Mouse (Mus musculus): ENCODE measurements around the gene Map1b. TPM values are rescaled to one million over a fixed set of nuclear protein-coding genes. Genes with fewer than 3 reads are reported as not detected.
A peak's percentile ranks its signal among the peaks of the same experiment; 100 is the strongest.

Gene Map1b
- total and polyA plus RNA-seq, 2 experiments from 2014 or later, result 34.1 to 43.6 TPM

- Histone ChIP-seq H3K27ac (ENCODE audit: low read depth) (no peak overlapping the region), H3K4me1 (ENCODE audit: control insufficient read depth, insufficient read depth) (peaks cover 18% of the 10 kb centered on the region; the same call in 1 of the 2 replicates), H3K36me3 (replicated peaks; ENCODE audit: control insufficient read depth, insufficient read depth, low read length) (peaks cover 10% of the 10 kb centered on the region; the same call in 1 of the 2 replicates), H3K9ac (replicated peaks; ENCODE audit: low read depth, low read length) (no peak overlapping the region), H3K4me3 (ENCODE audit: low read depth, low read length) (no peak overlapping the region), H3K27me3 (ENCODE audit: control insufficient read depth, insufficient read depth, low read length) (no peaks in the 10 kb centered on the region), H3K9me3 (replicated peaks; ENCODE audit: control insufficient read depth, low read length) (no peaks in the 10 kb centered on the region), H3K4me2 (ENCODE audit: low read depth, low read length) (no peak overlapping the region)
- 80% methylated on average over 9 of the region's 9 CpGs for WGBS
- ATAC-seq (ENCODE audit: insufficient read depth, low read depth), result no peak
- TF ChIP-seq CTCF (IDR thresholded peaks at IDR 0.05; ENCODE audit: low read depth) (no peak), EP300 (IDR thresholded peaks at IDR 0.05; ENCODE audit: low read depth) (no peak)
- DNase-seq (ENCODE audit: low spot score), result no peak
These were observed 16.6 kb downstream of the Map1b start for GRCm38 (mm10) chr13:99499764-99500163.

- 82% methylated on average over 7 of the region's 7 CpGs for WGBS
- TF ChIP-seq CTCF (IDR thresholded peaks at IDR 0.05; ENCODE audit: low read depth) (peak; percentile 21; the same call in 1 of the 2 replicates), EP300 (IDR thresholded peaks at IDR 0.05; ENCODE audit: low read depth) (no peak)
- Histone ChIP-seq H3K4me3 (ENCODE audit: low read depth, low read length) (no peak overlapping the region), H3K4me2 (ENCODE audit: low read depth, low read length) (no peak overlapping the region), H3K27ac (ENCODE audit: low read depth) (no peak overlapping the region), H3K9ac (replicated peaks; ENCODE audit: low read depth, low read length) (no peak overlapping the region), H3K9me3 (replicated peaks; ENCODE audit: control insufficient read depth, low read length) (no peaks in the 10 kb centered on the region), H3K4me1 (ENCODE audit: control insufficient read depth, insufficient read depth) (peaks cover 9% of the 10 kb centered on the region; the same call in 1 of the 2 replicates), H3K36me3 (replicated peaks; ENCODE audit: control insufficient read depth, insufficient read depth, low read length) (peaks cover 10% of the 10 kb centered on the region; the same call in 1 of the 2 replicates), H3K27me3 (ENCODE audit: control insufficient read depth, insufficient read depth, low read length) (no peaks in the 10 kb centered on the region)
- ATAC-seq (ENCODE audit: insufficient read depth, low read depth) (no peak), DNase-seq (ENCODE audit: low spot score) (no peak)
These were observed 20.2 kb downstream of the Map1b start for GRCm38 (mm10) chr13:99496106-99496505.

GRCm38 (mm10) chr13:99494416-99494815, 21.9 kb downstream of the Map1b start:
- H3K9me3 ChIP-seq (replicated peaks; ENCODE audit: control insufficient read depth, low read length), result no peaks in the 10 kb centered on the region
- 0 out of 2 replicates have a peak, but pooled peaks cover 7% of the 10 kb centered on the region for H3K36me3 ChIP-seq (replicated peaks; ENCODE audit: control insufficient read depth, insufficient read depth, low read length)
- peaks cover 9% of the 10 kb centered on the region; the same call in 1 of the 2 replicates for H3K4me1 ChIP-seq (ENCODE audit: control insufficient read depth, insufficient read depth)
- TF ChIP-seq CTCF (IDR thresholded peaks at IDR 0.05; ENCODE audit: low read depth), result no peak
- no peak for TF ChIP-seq EP300 (IDR thresholded peaks at IDR 0.05; ENCODE audit: low read depth)
- no peaks in the 10 kb centered on the region for H3K27me3 ChIP-seq (ENCODE audit: control insufficient read depth, insufficient read depth, low read length)
- ATAC-seq (ENCODE audit: insufficient read depth, low read depth) (no peak), DNase-seq (ENCODE audit: low spot score) (no peak)
- no peak overlapping the region for H3K4me2 ChIP-seq (ENCODE audit: low read depth, low read length)
- 88% methylated on average over 10 of the region's 10 CpGs for WGBS
- no peak overlapping the region for H3K27ac ChIP-seq (ENCODE audit: low read depth)
- no peak overlapping the region for H3K4me3 ChIP-seq (ENCODE audit: low read depth, low read length)
- H3K9ac ChIP-seq (replicated peaks; ENCODE audit: low read depth, low read length), result no peak overlapping the region

GRCm38 (mm10) chr13:99493304-99493904, 22.9 kb downstream of the Map1b start:
- Histone ChIP-seq H3K27me3 (ENCODE audit: control insufficient read depth, insufficient read depth, low read length) (no peaks in the 10 kb centered on the region), H3K4me3 (ENCODE audit: low read depth, low read length) (no peak overlapping the region), H3K4me2 (ENCODE audit: low read depth, low read length) (no peak overlapping the region), H3K4me1 (ENCODE audit: control insufficient read depth, insufficient read depth) (peaks cover 9% of the 10 kb centered on the region; the same call in 1 of the 2 replicates), H3K9ac (replicated peaks; ENCODE audit: low read depth, low read length) (no peak overlapping the region), H3K9me3 (replicated peaks; ENCODE audit: control insufficient read depth, low read length) (no peaks in the 10 kb centered on the region), H3K27ac (ENCODE audit: low read depth) (no peak overlapping the region), H3K36me3 (replicated peaks; ENCODE audit: control insufficient read depth, insufficient read depth, low read length) (0 out of 2 replicates have a peak, but pooled peaks cover 7% of the 10 kb centered on the region)
- no peak for ATAC-seq (ENCODE audit: insufficient read depth, low read depth)
- no peak for DNase-seq (ENCODE audit: low spot score)
- 88% methylated on average over 5 of the region's 5 CpGs for WGBS
- TF ChIP-seq CTCF (IDR thresholded peaks at IDR 0.05; ENCODE audit: low read depth) (no peak), EP300 (IDR thresholded peaks at IDR 0.05; ENCODE audit: low read depth) (no peak)

GRCm38 (mm10) chr13:99492619-99493303, 23.6 kb downstream of the Map1b start:
- TF ChIP-seq EP300 (IDR thresholded peaks at IDR 0.05; ENCODE audit: low read depth) (no peak), CTCF (IDR thresholded peaks at IDR 0.05; ENCODE audit: low read depth) (no peak)
- 39% methylated on average over 7 of the region's 7 CpGs for WGBS
- ATAC-seq (ENCODE audit: insufficient read depth, low read depth) (no peak), DNase-seq (ENCODE audit: low spot score) (no peak)
- Histone ChIP-seq H3K9ac (replicated peaks; ENCODE audit: low read depth, low read length) (no peak overlapping the region), H3K27me3 (ENCODE audit: control insufficient read depth, insufficient read depth, low read length) (no peaks in the 10 kb centered on the region), H3K36me3 (replicated peaks; ENCODE audit: control insufficient read depth, insufficient read depth, low read length) (0 out of 2 replicates have a peak, but pooled peaks cover 4% of the 10 kb centered on the region), H3K27ac (ENCODE audit: low read depth) (no peak overlapping the region), H3K4me2 (ENCODE audit: low read depth, low read length) (no peak overlapping the region), H3K4me3 (ENCODE audit: low read depth, low read length) (no peak overlapping the region), H3K4me1 (ENCODE audit: control insufficient read depth, insufficient read depth) (peaks cover 9% of the 10 kb centered on the region; the same call in 1 of the 2 replicates), H3K9me3 (replicated peaks; ENCODE audit: control insufficient read depth, low read length) (no peaks in the 10 kb centered on the region)
